Mouse (Mus musculus): Measurements from ENCODE around the gene Mrpl12. TPM values are rescaled to one million over a fixed set of nuclear protein-coding genes. Genes with fewer than 3 reads are reported as not detected.

Gene Mrpl12
- 10 to 100 TPM; 15.7 to 20.7 TPM for total RNA-seq (2023)

DNA sequence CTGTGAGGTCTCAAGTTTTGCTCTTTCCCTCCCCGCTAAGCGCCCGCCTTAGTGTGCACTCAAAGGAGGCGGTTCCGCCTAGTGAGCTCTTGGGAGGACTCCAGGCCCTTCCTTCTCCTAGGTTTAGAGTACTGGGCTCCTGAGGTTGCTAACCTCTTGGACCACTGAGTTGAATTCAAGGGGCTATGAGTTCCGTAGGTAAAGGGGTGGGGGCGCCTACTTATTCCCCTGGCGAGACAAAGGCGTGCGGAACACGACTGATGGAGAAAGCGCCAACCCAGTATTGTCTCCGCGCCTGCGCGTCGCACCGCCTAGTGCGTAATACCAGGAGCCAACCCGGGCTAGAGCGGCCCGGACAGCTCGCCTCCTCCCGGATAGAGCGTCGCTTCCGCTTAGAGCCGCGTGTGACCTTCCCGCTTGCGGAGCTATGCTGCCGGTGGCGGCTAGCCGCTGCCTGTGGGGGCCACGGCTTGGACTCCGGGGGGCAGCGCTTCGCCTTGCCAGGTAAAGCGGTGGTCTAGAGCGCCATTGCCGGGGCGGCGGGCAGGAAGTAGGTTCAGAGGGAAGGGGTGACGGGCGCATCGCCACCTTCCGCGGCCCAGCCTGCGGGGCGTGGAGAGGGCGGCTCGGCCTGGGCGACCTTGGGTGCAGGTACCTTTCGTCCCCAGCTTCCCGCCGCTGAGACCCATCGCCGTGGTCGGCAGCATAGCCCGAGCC lies at the start of gene Mrpl12:
TSS of gene Mrpl12 (plus strand) at position 349 of the 717 bp plus-strand sequence.

DNA sequence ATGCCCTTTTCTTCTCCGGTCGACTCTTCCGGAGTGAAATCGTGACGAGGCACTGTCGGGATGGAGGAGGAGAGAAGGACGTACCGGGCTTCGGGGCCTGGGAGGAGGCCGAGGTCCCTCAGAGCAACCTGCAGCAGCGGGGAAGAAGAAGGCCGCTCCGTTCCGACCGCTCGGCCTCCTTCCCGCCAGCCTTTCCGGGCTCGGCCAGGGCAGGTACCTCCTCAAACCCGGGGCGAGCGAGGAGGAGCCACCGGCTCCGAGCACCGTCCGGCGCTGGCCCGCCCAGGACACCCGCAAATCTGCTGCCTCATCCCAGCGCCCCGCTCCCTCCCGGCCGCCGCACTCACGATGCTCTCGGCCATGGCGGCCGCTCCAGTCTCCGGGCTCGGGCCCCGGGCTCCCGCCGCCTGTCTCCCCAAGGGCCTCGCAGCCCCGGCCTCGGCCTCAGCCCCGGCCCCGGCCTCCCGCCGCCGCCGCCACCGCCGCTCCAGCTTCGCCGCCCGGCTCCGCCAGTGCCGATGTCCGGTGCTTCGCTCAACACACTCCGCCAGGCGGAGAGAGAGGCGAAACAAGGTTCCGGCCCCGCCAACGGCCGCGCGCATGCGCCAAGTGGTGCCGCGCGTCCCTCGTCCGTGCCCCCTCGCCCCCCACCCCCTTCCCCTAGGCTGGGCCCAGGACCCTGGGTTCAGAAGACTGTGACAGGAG lies 47.1 kb upstream of the Mrpl12 start, which contains the start of gene Nploc4:
TSS of gene Nploc4 (minus strand) at position 557 of the 705 bp plus-strand sequence.

DNA sequence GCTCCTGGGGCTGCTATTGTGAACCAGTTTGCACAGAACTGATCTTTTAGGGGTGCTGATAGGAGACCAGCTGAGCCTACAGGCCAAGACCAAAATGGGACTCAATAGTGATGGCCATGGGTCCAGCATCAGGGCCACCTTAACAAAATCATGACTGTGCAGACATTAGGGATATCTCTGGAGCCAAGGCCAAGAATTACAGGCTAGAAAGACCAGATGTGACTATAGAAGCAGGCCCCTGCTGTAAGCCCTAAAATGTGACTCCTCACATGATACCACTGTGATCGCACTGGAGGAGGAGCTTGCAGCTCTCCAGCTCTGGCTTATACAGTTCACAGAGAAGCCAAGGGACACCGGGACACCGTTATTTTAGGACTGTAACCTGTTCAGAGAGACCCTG lies 42.1 kb upstream of the Mrpl12 start, which contains the start of gene Tspan10:
TSS of gene Tspan10 (plus strand) at position 301 of the 400 bp plus-strand sequence.

DNA sequence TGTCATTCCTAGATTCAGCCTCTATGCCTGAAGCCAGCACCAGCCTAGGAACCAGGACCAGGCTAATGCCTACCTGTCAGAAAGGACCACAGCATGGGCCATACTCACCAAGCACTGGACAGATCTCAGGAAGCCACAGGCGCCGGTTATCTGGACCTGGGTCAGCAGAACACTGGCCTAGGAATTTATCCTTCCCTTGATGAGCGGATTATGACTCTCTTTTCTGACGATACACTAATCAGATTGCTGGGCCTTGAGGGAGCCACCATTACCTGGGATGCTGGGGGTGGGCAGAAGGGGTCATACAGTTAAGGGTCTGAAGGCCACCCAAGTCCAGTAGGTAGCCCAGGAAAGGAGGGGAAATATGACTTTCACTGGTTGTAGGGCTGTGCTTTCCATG lies 31.1 kb upstream of the Mrpl12 start, which contains the start of gene Pde6g:
TSS of gene Pde6g (minus strand) at position 195 of the 400 bp plus-strand sequence.

DNA sequence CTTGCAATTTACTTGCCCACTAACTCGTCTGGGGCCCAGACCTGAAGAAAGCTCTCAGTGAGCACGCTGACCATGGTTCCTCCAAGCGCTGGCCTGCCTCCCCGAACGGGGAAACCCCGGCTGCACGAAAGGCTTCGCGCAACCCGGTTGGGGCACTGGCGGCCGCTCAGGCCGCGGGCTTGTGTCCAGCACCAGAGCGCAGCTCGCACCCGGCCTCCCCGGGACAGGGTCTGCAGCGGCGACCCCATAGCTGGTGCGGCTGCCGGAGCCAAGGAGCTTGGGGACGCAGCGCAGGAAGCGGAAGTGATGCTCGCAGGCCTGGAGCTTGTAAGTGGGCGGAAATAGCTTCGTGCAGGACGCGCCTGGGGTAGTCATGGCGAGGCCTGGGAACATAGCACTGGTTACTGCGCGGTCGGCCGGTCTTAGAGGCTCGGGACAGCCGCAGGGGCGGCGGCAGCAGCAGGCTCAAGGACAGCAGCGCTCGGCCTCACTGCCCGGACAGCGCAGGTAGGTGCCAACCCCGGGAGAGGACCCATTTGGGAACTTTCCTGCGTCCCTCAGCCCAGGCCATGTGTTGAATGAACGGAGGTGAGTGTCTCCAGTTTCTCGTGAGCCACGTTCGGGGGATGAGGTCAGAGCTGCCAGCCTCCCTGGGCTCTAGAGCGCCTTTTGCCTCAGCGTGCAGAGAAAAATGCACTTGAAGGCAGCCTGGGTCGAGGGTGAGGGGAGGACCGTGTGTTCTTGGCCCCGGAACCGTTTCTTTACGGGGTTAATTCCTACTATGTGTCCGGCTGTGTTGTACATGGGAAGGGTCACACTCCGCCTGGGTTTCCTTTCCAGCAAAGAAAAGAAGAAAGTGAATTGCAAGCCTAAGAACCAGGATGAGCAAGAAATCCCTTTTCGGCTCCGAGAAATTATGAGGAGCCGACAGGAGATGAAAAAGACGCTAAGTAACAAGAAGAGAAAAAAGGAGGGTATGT lies 26.4 kb upstream of the Mrpl12 start, which contains the start of the genes Oxld1 and Ccdc137:
TSS of gene Oxld1 (minus strand) at position 297 of the 980 bp plus-strand sequence.
TSS of gene Ccdc137 (plus strand) at position 344 of the 980 bp plus-strand sequence.

DNA sequence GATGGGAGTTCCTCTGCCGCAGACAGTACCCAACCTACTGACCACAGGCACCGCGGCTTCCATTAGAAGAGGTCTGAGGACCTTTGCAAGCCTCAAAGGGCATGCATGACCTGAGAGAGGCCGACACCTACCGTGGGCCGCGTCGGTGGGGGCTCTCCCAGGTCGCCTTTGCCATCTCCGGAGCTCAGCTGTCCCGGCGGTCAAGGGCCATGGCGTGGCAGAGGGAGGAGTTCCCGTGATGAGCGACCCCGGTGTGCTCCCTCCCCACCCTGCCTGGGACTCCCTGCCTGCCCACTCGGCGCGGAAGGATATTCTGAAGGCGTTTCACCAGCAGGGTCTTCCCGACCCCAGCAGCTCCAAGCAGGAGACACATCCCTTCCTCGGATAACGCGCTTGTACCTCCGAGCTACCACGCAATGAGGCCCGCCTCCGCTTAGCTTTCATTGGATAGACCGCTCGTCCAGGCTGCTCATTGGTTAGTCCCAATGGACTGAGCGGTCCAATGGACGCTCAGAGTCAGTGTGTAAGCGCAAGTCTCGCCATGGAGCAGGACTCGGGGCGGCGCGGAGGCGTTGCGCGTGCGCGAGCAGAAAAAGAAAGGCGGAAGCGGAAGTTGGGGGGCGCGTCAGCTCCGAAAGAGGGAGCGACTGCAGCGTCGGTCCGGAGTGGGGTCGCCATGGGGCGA lies 17.2 kb upstream of the Mrpl12 start, which contains the start of gene Arl16:
TSS of gene Arl16 (minus strand) at position 557 of the 685 bp plus-strand sequence.

DNA sequence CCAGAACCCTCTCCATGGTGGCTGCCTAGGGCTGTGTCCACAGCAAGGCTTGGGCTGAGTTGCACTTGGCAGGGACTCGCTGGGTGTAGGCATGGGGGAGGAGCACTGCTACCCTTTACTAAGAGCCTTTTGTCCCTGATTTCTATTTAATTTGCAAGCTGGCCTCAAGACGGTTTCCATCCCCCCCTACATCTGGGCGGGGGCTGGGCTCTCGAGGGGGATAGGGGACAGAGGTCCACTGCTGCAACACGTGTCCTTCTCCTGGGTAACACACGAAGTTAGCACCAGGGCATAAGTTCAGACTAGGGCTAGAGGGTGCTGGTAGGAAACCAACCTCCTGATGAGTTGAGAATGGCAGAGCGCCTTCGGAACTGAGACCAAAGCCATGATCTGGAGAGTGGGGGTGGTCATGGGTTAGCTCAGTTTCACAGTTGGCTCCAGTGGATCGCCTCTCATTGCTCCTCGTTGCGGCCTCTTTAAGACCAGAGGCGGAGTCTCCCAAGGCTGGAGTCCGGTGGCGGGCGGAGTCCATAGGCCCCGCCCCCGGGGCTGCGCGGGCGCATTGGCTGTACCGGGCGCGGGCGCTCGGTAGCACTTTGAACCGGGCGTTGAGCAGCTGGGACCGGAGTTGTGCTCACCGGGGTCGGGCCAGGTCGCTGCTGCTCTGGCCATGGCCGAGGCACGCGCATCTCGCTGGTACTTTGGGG lies 7.1 kb downstream of the Mrpl12 start, which contains the start of gene Slc25a10:
TSS of gene Slc25a10 (plus strand) at position 524 of the 707 bp plus-strand sequence.

DNA sequence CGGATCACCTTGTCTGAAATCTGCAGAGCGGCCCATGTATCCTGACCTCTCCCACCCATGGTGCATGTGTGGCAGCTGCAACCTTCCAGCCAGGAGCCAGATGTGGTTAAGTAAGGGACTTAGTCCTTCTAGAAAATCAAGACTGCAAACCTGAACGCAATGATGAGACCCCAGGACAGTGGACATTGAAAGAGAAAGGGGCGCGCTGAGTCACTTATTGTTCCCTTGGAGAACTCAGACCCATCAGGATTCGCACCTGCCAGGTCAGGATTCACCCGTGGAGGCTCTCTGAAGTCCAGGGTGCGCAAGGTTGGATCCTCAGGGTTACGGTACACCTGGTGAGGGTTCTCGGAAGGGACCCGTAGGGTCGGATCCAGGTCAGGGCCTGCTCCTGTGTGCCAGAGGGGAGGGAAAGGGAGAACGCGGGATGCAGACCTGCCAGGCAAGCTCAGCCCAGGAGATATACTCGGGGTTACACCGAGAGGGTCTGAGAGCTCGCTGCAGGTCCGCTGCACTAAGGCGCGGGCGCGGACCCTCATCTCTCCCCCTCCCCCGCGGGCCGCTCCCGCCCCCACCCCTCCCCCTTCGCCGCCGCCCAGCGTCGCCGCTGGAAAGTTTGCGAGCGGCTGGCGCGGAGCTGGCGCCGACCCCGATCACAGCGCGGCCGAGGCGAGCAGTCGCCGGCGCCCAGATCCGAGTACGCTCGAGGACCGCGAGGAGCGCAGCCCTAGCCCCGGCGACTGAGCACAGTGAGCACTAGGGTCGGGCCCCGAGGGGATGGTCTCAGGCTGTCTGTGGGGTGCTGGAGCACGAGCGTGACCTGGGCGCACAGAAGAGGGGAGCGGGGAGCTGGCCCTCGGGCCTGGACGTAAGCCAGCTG lies 45.9 kb downstream of the Mrpl12 start, which contains the start of gene Gcgr:
TSS of gene Gcgr (plus strand) at position 615 of the 880 bp plus-strand sequence.

Other genes starting within 250 kb of the Mrpl12 start
- gene Actg1, start 136.1 kb upstream of the Mrpl12 start, total RNA-seq (2023): 1,000 to 10,000 TPM; 3,512 to 3,572 TPM
- 1 to 10 TPM in 1 of 2 experiments, not detected in 1; 1.3 TPM for gene Fscn2, start 123.1 kb upstream of the Mrpl12 start, total RNA-seq (2023)
- gene Faap100, start 105.8 kb upstream of the Mrpl12 start, total RNA-seq (2023): 10 to 100 TPM; 14.7 to 20.0 TPM
- gene Nploc4, start 46.9 kb upstream of the Mrpl12 start, total RNA-seq (2023): 10 to 100 TPM; 46.4 to 49.1 TPM
- under 1 TPM in 1 of 2 experiments, not detected in 1; 0.22 TPM for gene Tspan10, start 42.0 kb upstream of the Mrpl12 start, total RNA-seq (2023)
- gene Pde6g, start 31.1 kb upstream of the Mrpl12 start, total RNA-seq (2023): not detected
- gene Oxld1, start 26.5 kb upstream of the Mrpl12 start, total RNA-seq (2023): 1 to 10 TPM; 5.2 to 6.9 TPM
- gene Ccdc137, start 26.5 kb upstream of the Mrpl12 start, total RNA-seq (2023): 10 to 100 TPM in 1 of 2 experiments, 1 to 10 TPM in 1; 9.3 to 11.5 TPM
- 1 to 10 TPM; 8.2 to 9.5 TPM for gene Arl16, start 17.0 kb upstream of the Mrpl12 start, total RNA-seq (2023)
- gene Slc25a10, start 7.2 kb downstream of the Mrpl12 start, total RNA-seq (2023): 10 to 100 TPM; 12.5 to 13.2 TPM
- not detected for gene Gcgr, start 46.1 kb downstream of the Mrpl12 start, total RNA-seq (2023)
- 10 to 100 TPM; 28.5 to 32.8 TPM for gene Mcrip1, start 65.1 kb downstream of the Mrpl12 start, total RNA-seq (2023)
- not detected for gene Ppp1r27, start 66.5 kb downstream of the Mrpl12 start, total RNA-seq (2023)
- 100 to 1,000 TPM; 250 to 293 TPM for gene P4hb, start 88.6 kb downstream of the Mrpl12 start, total RNA-seq (2023)
- 100 to 1,000 TPM; 404 to 468 TPM for gene Arhgdia, start 97.0 kb downstream of the Mrpl12 start, total RNA-seq (2023)
- 100 to 1,000 TPM; 129 to 148 TPM for gene Alyref, start 113.8 kb downstream of the Mrpl12 start, total RNA-seq (2023)
- 10 to 100 TPM; 51.5 to 52.9 TPM for gene Anapc11, start 113.8 kb downstream of the Mrpl12 start, total RNA-seq (2023)
- 1 to 10 TPM in 1 of 2 experiments, not detected in 1; 1.3 TPM for gene Npb, start 123.9 kb downstream of the Mrpl12 start, total RNA-seq (2023)
- gene Pcyt2, start 133.3 kb downstream of the Mrpl12 start, total RNA-seq (2023): 10 to 100 TPM; 33.2 to 34.6 TPM
- 100 to 1,000 TPM; 117 to 133 TPM for gene Sirt7, start 140.6 kb downstream of the Mrpl12 start, total RNA-seq (2023)
- 100 to 1,000 TPM; 143 to 148 TPM for gene Mafg, start 149.0 kb downstream of the Mrpl12 start, total RNA-seq (2023)
- 1 to 10 TPM; 1.3 to 2.7 TPM for gene Pycr1, start 159.2 kb downstream of the Mrpl12 start, total RNA-seq (2023)
- gene Myadml2, start 163.5 kb downstream of the Mrpl12 start, total RNA-seq (2023): not detected
- gene Notum, start 176.6 kb downstream of the Mrpl12 start, total RNA-seq (2023): 1 to 10 TPM in 1 of 2 experiments, not detected in 1; 1.8 TPM
- 10 to 100 TPM; 79.9 to 88.5 TPM for gene Aspscr1, start 188.4 kb downstream of the Mrpl12 start, total RNA-seq (2023)
- gene Cenpx, start 229.1 kb downstream of the Mrpl12 start, total RNA-seq (2023): 10 to 100 TPM; 35.5 to 36.7 TPM
- gene Lrrc45, start 229.3 kb downstream of the Mrpl12 start, total RNA-seq (2023): 10 to 100 TPM; 11.7 to 15.4 TPM
- under 1 TPM in 1 of 2 experiments, not detected in 1; 0.67 TPM for gene Rac3, start 236.9 kb downstream of the Mrpl12 start, total RNA-seq (2023)
- gene Dcxr, start 242.7 kb downstream of the Mrpl12 start, total RNA-seq (2023): 10 to 100 TPM in 1 of 2 experiments, 1 to 10 TPM in 1; 6.2 to 12.1 TPM
- 10 to 100 TPM in 1 of 2 experiments, 1 to 10 TPM in 1; 4.7 to 10.3 TPM for gene Cbr2, start 247.5 kb downstream of the Mrpl12 start, total RNA-seq (2023)

Data from neutrophil, adult 59 days (primary cell).